Mouse (Mus musculus) T-helper 17 cell (primary cell): ENCODE measurements around the gene Smarcd1.
"Not testable (repeated sequence)": the region's sequence is repeated elsewhere in the genome, so short reads cannot be mapped to it uniquely, and the experiment has no call there.

Experiments
- in situ Hi-C, 2 experiments: fragments of 300-600 bp; cut with MboI, MseI; formaldehyde crosslinking; loops; 1 replicate in 1 of 2; 2 replicates in 1 of 2; pipeline ENCODE4 v1.15.1; 2025; ENCODE audit warnings: high pct_unique_total_duplicates in 2 of 2

Smarcd1 gene

DNA sequence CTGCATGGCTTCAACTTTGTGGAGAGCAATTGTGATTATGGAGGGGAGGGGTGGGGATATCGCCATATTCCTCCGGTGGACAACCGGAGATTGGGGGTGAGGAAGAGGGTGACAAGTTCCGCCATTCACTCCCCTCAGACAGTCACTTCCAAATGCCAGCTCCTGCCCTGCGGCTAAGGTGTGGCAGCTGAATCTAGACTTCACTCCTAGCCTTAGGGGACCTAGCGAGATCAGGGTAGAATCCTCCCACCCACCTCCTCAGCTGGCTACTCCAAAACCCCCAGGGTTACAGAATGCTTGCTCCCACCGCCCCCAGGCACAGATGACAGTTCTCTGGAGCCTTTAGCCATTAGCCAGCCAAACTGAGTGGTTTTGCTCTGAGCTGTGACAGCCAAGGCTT lies 22.9 kb upstream of the Smarcd1 start:
- in situ Hi-C loops, result loop anchor here in 1 of 2 experiments (10.0 to 25.0 kb wide), 2 partner anchors 184 to 1183 kb away; partner anchors contain the start of gene Scn8a

DNA sequence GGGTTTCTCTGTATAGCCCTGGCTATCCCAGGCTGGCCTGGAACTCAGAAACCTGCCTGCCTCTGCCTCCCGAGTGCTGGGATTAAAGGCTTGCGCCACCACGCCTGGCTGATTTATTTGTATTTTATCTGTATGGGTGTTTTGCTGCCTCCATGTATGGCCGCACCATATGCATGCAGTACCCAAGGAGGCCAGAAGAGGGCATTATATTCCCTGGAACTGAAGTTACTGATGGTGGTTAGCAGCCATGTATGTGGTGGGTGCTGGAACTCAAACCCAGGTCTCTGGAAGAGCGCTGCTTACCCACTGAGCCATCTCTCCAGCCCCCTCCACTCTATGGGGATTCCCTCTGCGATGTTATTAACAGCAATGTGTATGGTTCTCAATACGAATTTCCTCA lies 19.0 kb upstream of the Smarcd1 start:
- in situ Hi-C loops, result loop anchor here in 1 of 2 experiments (25.0 kb wide), 1 partner anchor 1179 kb away; the partner anchor contains the start of gene Scn8a

DNA sequence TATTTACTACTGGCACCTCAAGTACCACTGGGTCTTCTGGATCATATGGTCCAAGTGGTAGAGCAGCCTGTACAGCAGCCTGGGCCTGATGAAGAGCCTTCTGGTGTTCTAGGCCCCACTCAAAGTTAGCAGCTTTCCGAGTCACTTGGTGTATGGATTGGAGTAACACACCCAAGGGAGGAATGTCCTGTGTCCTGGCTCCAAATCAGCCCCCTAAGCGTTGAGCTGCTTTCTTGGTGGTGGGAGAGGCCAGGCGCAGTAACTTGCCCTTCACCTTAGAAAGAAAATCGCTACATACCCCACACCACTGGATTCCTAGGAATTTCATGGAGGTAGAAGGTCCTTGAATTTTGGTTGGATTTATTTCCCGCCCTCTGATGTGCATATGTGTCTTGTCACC lies 17.8 kb upstream of the Smarcd1 start:
- in situ Hi-C loops, result loop anchor here in 1 of 2 experiments (25.0 kb wide), 1 partner anchor 1178 kb away; the partner anchor contains the start of gene Scn8a

DNA sequence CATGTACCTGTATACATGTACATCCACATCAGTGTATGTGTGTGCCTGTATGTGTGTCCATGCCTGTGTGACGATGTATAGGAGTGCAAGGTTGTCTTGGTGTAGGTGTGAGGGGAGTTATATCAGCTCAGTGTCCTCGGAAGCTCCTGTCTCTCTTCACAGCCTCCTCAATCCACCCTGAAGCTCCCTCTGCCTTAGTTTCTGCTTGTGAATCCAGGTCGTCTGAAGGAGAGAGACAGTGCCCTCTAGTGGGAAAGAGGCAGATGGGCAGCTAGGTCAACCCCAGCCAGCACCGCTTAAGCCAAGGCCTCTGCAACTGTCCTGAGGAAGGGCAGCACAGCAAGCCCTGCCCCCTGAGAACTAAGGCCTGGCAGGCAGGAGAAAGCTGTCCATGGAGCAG lies 13.2 kb upstream of the Smarcd1 start:
- in situ Hi-C loops, result loop anchor here in 1 of 2 experiments (25.0 kb wide), 1 partner anchor 1174 kb away; the partner anchor contains the start of gene Scn8a

DNA sequence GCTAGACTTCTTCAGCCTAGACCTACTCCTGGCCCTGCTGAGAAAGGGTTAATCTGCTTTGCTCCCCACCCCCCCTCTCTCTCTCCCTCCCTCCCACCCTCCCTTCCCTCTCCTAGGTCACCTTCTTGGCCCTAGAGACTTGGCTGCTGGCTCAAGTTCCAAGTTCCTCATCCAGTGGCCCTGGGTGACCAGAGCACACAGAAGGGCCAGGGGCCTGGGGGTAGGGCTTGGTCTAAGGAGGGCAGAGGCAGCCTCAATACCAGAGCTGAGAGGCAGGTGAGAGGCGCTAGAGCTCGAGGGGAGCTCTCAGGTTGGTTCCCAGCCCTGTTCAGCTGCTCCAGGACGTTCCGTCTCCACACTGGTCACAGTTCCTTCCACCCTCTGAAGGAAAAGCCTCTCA lies 11.0 kb upstream of the Smarcd1 start:
- in situ Hi-C loops, result loop anchor here in 1 of 2 experiments (25.0 kb wide), 1 partner anchor 1171 kb away; the partner anchor contains the start of gene Scn8a

DNA sequence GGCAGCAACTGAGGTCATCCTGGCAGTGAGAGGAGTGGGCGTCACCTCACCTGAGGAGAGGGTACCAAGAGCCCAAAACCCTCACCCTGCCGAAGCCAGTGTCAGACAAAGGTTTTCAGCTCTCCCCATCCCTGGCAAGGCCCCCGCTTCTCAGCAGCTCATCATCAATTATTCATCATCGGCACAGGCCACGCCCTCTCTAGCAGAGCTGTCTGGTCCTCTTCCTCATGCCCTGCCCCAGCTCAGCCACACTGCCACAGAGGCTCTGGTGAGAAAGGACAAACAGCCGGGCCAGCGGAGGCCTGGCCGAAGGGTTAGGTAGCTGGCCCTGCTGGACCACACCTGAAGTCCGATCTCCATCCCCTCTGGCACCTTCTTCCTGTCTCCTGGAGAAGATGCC lies 10.0 kb upstream of the Smarcd1 start:
- in situ Hi-C loops, result loop anchor here in 1 of 2 experiments (25.0 kb wide), 1 partner anchor 1170 kb away; the partner anchor contains the start of gene Scn8a

DNA sequence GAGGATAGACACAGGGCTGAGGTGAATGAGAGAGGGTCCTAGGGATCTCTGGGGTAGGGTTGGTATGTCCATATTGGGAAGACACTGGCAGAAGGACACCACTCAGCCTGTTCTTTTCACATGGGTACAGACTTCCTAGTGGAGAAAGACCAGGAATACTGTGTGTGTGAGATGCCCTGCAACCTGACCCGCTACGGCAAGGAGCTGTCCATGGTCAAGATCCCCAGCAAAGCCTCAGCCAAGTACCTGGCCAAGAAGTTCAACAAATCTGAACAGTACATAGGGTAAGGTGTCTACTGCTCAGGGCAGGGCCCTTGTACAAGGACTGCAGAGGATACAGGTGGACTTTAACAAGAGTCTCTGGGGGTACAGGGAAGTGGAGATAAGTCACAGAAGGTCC lies 4.6 kb upstream of the Smarcd1 start:
- in situ Hi-C loops, result loop anchor here in 1 of 2 experiments (25.0 kb wide), 1 partner anchor 1165 kb away; the partner anchor contains the start of gene Scn8a

DNA sequence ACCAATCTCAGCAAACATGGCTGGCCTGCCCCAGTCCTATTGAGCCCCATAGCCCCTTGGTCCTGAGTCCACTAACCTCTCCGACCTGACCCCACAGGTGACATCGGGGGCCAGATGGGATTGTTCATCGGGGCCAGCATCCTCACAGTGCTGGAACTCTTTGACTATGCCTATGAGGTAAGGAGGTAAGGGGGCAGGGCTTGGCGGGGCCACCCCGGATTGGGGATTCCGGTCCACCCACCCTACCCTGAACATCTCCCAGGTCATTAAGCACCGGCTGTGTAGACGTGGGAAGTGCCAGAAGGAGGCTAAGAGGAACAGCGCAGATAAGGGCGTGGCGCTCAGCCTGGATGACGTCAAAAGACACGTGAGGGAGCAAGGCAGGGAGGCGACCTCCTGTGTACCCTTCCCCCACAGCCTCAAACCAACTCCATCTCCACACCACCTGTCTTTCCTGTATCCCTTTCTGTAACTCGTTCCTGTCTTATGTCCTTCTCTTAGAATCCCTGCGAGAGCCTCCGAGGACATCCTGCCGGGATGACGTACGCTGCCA lies 3.3 kb upstream of the Smarcd1 start:
- in situ Hi-C loops, result loop anchor here in 1 of 2 experiments (25.0 kb wide), 1 partner anchor 1164 kb away; the partner anchor contains the start of gene Scn8a

DNA sequence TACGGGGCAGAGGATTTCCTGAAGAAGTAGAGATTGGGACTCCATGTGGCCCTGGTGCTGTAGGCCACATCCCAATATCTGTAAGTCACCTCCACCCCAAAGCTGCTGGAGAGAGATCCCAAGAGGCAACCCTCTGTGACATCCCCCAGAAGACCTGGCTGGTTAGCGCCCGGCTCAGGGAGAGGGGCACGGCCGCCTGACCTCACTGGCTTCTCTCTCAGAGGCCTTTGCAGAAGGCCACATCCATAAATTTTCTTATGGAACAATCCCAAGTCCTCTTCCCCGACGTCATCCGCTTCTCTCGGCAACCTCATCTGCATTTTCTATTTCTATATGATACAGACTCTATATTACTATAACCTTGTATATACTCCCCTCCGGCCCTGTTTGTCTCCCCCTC lies 2.2 kb upstream of the Smarcd1 start:
- in situ Hi-C loops, result loop anchor here in 1 of 2 experiments (25.0 kb wide), 1 partner anchor 1163 kb away; the partner anchor contains the start of gene Scn8a

DNA sequence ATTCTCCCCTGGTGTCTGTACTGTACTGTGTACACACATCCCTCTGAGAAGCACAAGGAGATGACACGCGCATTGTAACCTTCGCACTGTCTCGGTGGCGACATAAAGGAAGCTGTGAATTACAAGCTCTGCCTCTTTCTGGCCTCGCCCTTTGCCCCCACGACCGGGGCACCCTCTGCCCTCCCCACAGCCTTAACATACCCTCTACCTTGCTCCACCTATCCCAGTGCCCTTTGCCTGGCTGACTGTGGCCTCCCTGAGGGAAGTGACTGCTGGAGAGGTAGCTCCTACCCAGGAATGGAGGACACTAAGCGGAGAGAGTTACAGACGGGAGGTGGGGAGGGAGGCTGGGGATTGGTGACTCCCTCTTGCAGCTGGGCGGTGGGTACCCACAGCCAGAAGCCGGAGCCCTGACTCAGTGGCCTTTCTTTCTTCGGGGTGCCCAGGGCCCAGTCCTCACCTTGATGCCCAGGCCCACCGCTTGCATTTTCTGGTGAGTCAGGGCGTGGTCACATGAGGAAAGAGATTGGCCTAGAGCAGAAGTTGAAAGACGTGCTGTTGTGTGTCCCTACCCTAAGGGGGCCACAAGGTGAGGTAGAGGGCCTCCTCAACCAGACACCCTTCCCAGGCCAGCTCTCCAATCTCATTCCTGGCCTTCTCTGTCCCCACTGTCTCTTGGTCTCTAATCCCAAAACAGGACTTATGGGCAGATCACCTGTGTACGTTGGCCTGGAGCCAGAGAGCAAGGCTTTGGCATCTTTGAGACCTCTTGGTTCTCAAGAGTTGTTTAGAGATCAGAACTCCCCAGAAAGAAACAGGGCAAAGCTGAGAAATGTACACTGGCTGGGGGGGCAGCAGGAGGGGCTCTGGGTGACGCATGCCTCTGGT lies 1.5 kb upstream of the Smarcd1 start:
- in situ Hi-C loops, result no loop called here

DNA sequence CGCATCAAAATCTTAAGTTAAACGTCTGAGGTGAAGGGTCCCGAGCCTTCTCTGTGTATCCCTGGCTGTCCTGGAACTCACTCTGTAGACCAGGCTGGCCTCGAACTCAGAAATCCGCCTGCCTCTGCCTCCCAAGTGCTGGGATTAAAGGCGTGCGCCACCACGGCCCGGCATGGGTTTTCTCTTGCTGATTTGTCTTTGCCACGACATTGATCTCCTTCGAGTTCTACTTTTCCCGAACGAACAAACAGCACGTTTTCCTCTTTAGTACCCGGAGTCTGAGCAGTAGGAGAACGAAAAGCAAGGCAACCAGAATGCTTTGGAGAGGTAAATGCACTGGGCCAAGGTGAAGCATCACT lies 310 bp upstream of the Smarcd1 start:
- in situ Hi-C loops, result not testable (repeated sequence)

DNA sequence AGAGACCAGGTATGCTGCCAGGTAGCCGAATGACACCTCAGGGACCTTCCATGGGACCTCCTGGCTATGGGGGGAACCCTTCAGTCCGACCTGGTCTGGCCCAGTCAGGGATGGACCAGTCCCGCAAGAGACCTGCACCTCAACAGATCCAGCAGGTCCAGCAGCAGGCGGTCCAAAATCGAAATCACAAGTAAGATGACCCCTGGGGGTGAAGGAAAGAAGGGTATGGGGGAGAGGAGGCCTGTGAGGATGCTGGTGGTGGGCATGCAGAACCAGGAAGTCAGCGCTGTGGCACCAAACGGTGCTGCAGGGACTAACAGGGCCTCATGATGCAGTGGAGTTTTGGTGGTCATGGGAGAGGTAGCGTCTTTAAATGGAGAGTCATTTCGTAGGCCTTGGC lies 1.2 kb downstream of the Smarcd1 start:
- in situ Hi-C loops, result no loop called here

DNA sequence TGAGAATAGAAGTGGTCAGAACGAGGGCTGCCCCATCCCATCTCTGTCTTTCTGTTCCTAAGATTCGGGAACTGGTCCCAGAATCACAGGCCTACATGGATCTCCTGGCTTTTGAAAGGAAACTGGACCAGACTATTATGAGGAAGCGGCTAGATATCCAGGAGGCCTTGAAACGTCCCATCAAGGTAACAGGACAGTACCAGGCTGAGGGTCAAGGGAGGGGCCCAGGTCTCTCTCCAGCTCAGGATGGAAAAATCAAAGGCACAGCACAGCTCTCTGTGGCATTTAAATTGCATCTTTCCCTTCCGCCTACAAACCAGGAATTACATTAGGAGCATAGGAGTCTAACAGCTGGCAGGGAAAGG lies 1.7 kb downstream of the Smarcd1 start:
- in situ Hi-C loops, result no loop called here

DNA sequence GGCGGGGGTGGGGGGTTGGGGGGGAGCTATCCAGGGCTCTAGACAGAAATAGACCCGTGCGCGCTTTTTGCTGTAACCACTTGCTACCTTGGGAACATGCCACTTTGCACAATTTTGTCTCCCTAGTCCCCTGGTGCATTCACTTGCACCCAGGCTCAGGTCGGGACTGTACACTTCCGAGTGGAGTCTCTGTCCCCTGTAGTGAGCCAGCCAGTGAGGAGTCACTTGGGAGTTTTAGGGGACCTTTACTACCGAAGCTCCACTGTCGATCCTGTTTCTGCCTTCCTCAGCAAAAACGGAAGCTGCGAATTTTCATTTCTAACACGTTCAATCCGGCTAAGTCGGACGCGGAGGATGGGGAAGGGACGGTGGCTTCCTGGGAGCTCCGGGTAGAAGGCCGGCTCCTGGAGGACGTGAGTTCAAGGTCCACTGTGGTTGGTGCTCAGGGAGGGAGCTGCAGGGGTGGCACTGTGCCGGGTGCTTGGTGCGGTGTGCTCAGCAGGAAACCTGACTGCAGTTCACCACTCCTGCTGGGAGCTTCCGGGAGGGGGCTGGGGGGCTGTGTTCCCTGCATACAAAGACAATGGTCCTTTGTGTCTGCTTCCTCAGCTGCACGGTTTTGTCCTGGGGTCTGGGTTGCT lies 2.2 kb downstream of the Smarcd1 start:
- in situ Hi-C loops, result no loop called here

DNA sequence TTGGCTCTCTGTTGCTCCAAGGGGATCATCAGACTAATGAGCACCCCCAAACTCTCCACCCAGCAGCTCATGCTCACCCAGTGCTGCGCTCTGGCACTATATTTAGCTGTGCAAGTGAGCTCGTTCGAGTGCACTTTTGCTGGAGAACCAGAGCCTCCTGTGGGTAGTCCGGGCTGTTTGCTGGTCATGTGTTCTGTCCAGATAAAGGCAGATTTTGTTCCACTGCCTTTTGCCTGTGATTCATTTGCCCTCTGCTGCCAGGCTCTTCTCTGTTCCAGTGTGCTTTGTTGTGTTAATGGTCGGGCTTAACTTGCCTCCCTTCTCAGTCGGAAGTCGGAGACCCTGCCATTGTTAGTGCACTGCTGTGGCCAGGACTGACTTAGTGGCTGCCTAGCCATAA lies 3.0 kb downstream of the Smarcd1 start:
- in situ Hi-C loops, result no loop called here

DNA sequence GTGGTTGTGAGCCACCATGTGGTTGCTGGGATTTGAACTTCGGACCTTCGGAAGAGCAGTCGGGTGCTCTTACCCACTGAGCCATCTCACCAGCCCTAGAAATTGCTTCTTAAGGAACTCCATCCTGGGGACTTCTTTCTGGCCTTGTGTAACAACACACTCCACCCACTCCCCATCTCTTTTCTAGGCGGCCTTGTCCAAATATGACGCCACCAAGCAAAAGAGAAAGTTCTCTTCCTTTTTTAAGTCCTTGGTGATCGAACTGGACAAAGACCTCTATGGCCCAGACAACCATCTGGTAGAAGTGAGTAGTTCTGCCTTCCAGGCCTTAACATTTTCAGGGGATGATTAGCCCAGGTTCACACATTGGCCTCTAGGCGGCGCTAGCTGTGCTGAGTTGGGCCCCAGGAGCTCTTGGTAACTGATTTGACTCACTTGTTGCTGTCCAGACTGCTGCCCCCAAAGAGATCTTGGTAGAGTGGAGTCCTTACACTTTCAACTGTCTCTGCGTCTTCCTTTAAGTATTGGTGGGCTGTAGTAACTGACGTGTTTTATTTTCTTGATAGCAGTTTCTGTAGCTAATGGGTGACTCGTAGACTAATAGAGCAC lies 3.6 kb downstream of the Smarcd1 start, which contains the start of gene Gm17349:
TSS of gene Gm17349 (minus strand) at position 51 of the 609 bp plus-strand sequence.
- in situ Hi-C loops, result no loop called here

DNA sequence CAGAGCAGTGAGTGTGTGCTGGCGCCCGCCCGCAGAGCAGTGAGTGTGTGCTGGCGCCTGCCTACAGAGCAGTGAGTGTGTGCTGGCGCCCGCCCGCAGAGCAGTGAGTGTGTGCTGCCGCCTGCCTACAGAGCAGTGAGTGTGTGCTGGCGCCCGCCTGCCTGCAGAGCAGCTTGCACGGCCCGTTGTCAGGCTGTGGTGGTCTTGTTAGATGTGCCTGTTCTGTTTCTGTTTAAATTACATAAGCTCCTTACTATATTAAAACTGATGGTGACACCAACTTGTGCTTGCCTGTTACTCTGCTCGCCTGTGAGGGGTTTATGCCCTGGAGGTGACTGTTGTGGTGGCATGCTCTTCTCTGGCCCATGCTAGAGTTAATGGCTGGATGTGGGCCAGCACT lies 6.2 kb downstream of the Smarcd1 start:
- in situ Hi-C loops, result no loop called here

DNA sequence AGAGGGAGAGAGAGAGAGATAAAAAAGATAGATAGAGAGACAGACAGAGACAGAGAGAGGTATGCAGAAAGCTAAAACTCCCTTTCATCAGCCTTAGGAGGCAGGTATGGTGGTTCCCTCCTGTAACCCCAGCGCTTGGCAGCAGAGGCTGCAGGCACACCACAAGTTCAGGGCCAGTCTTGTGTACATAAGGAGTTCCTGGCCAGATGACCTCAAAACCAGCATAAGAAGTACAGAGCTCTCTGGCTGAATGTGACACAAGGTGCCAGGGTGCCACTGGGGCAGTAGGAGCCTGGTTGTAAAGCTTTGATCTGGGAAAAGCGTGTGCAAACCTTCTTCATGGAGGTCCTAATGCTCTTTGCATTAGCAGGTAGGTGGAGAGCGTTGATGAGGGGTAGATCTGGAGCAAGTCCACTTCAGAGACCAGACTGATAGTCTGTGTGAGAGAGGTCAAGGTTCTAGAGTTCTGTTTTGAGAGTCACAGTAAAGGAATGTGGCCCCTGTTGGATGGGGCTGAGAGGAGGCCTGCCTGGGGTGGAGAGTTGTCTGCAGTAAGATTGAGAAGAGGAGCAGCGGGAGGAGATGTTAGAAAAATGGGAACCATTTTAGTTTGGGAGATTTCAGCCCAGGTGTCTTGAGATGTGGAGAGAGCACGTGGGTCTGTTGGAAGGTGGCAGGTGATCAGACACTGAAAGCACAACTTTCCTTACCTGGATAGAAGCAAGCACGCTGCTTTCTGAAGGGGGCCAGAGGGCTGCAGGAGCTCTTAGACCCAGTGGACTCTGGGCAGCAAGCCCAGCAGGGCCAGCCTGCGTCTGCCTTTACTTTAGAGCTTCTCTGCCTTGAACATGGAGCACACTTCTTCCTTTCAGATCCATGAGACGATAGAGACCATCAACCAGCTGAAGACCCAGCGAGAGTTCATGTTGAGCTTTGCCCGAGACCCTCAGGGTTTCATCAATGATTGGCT lies 8.6 kb downstream of the Smarcd1 start:
- in situ Hi-C loops, result no loop called here

DNA sequence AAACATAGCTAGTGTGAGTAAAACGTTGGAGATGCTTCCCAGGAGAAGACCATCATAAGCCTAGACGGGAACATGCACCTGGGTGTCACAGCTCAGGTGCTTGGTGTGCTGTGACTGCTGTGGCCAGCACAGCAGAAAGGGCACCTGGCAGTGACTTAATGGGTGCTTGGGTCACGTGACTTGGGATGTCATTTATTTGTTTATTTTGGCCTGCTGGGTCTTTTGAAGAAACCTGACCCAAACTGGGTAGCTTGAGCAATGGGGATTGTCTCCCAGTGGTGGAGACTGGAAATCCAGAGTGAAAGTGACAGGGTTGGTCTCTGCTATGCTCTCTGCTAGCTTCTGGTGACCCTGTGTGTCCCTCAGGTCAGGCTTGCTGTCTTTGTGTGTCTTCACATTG lies 9.6 kb downstream of the Smarcd1 start:
- in situ Hi-C loops, result no loop called here
